Mouse (Mus musculus): ENCODE results near the gene Ina. TPM values are rescaled to one million over a fixed set of nuclear protein-coding genes. Genes with fewer than 3 reads are reported as not detected.

The Ina gene
- polyA plus RNA-seq, 1 experiment, result 0.31 TPM

GRCm38 (mm10) chr19:47040720-47041473 is 26.4 kb downstream of the Ina start:
- WGBS, result 91% methylated on average over 3 of the region's 3 CpGs
- no peak for TF ChIP-seq POLR2A (IDR thresholded peaks at IDR 0.05; ENCODE audit: low read depth, low read length)
- no peak for TF ChIP-seq CTCF (conservative IDR thresholded peaks at IDR 0.05; ENCODE audit: insufficient read depth, insufficient read length, low read depth, low read length)
- Histone ChIP-seq H3K4me3 (ENCODE audit: insufficient read depth, low read depth, low read length) (no peak overlapping the region), H3K4me1 (ENCODE audit: control insufficient read depth, insufficient read depth, low read length) (no peaks in the 10 kb centered on the region), H3K27ac (ENCODE audit: insufficient read depth, low read depth, low read length) (no peak overlapping the region), H3K27me3 (replicated peaks; ENCODE audit: control insufficient read depth, insufficient read depth, low read length) (no peaks in the 10 kb centered on the region), H3K36me3 (ENCODE audit: control insufficient read depth, insufficient read depth, low read length) (peaks cover 1% of the 10 kb centered on the region)
- DNase-seq, result no peak

- DNase-seq, result peak; percentile 13
- TF ChIP-seq CTCF (conservative IDR thresholded peaks at IDR 0.05; ENCODE audit: insufficient read depth, insufficient read length, low read depth, low read length), result no peak
- no peaks in the 10 kb centered on the region for H3K4me1 ChIP-seq (ENCODE audit: control insufficient read depth, insufficient read depth, low read length)
- WGBS, result 86% methylated on average over 3 of the region's 3 CpGs
- no peaks in the 10 kb centered on the region; the same call in none of the 2 replicates for H3K36me3 ChIP-seq (ENCODE audit: control insufficient read depth, insufficient read depth, low read length)
- no peaks in the 10 kb centered on the region for H3K27me3 ChIP-seq (replicated peaks; ENCODE audit: control insufficient read depth, insufficient read depth, low read length)
- H3K4me3 ChIP-seq (ENCODE audit: insufficient read depth, low read depth, low read length), result no peak overlapping the region
- no peak overlapping the region for H3K27ac ChIP-seq (ENCODE audit: insufficient read depth, low read depth, low read length)
Measured at GRCm38 (mm10) chr19:47043608-47044007, 29.1 kb downstream of the Ina start.

- H3K4me1 ChIP-seq (ENCODE audit: control insufficient read depth, insufficient read depth, low read length), result peaks cover under 1% of the 10 kb centered on the region; the same call in 1 of the 2 replicates
- 100% methylated on average over 1 of the region's 1 CpGs for WGBS
- DNase-seq, result no peak
- no peaks in the 10 kb centered on the region for H3K27me3 ChIP-seq (replicated peaks; ENCODE audit: control insufficient read depth, insufficient read depth, low read length)
- no peak overlapping the region for H3K27ac ChIP-seq (ENCODE audit: insufficient read depth, low read depth, low read length)
- H3K4me3 ChIP-seq (ENCODE audit: insufficient read depth, low read depth, low read length), result no peak overlapping the region
- H3K36me3 ChIP-seq (ENCODE audit: control insufficient read depth, insufficient read depth, low read length), result no peaks in the 10 kb centered on the region; the same call in none of the 2 replicates
- no peak for TF ChIP-seq POLR2A (IDR thresholded peaks at IDR 0.05; ENCODE audit: low read depth, low read length)
- 0 out of 2 replicates have a peak, but pooled peaks have one; percentile 4 for TF ChIP-seq CTCF (conservative IDR thresholded peaks at IDR 0.05; ENCODE audit: insufficient read depth, insufficient read length, low read depth, low read length)
Measured at GRCm38 (mm10) chr19:47046343-47046742, 31.8 kb downstream of the Ina start.

GRCm38 (mm10) chr19:47047236-47047833 is 32.8 kb downstream of the Ina start:
- WGBS, result 87% methylated on average over 13 of the region's 13 CpGs
- H3K36me3 ChIP-seq (ENCODE audit: control insufficient read depth, insufficient read depth, low read length), result no peaks in the 10 kb centered on the region; the same call in 1 of the 2 replicates
- H3K27me3 ChIP-seq (replicated peaks; ENCODE audit: control insufficient read depth, insufficient read depth, low read length), result no peaks in the 10 kb centered on the region
- H3K4me1 ChIP-seq (ENCODE audit: control insufficient read depth, insufficient read depth, low read length), result peaks cover 3% of the 10 kb centered on the region; the same call in 1 of the 2 replicates
- no peak overlapping the region for H3K27ac ChIP-seq (ENCODE audit: insufficient read depth, low read depth, low read length)
- TF ChIP-seq POLR2A (IDR thresholded peaks at IDR 0.05; ENCODE audit: low read depth, low read length), result no peak
- TF ChIP-seq CTCF (conservative IDR thresholded peaks at IDR 0.05; ENCODE audit: insufficient read depth, insufficient read length, low read depth, low read length), result no peak
- no peak for DNase-seq
- H3K4me3 ChIP-seq (ENCODE audit: insufficient read depth, low read depth, low read length), result no peak overlapping the region

- 69% methylated on average over 4 of the region's 4 CpGs for WGBS
- no peak for TF ChIP-seq POLR2A (IDR thresholded peaks at IDR 0.05; ENCODE audit: low read depth, low read length)
- no peak for TF ChIP-seq CTCF (conservative IDR thresholded peaks at IDR 0.05; ENCODE audit: insufficient read depth, insufficient read length, low read depth, low read length)
- H3K4me3 ChIP-seq (ENCODE audit: insufficient read depth, low read depth, low read length), result no peak overlapping the region
Measured at GRCm38 (mm10) chr19:47049061-47049460, 34.6 kb downstream of the Ina start.

GRCm38 (mm10) chr19:47049840-47050239 is 35.3 kb downstream of the Ina start:
- Histone ChIP-seq H3K4me1 (ENCODE audit: control insufficient read depth, insufficient read depth, low read length) (peaks cover 13% of the 10 kb centered on the region), H3K27ac (ENCODE audit: insufficient read depth, low read depth, low read length) (no peak overlapping the region), H3K4me3 (ENCODE audit: insufficient read depth, low read depth, low read length) (peak overlapping the region; percentile 88), H3K36me3 (ENCODE audit: control insufficient read depth, insufficient read depth, low read length) (no peaks in the 10 kb centered on the region), H3K27me3 (replicated peaks; ENCODE audit: control insufficient read depth, insufficient read depth, low read length) (no peaks in the 10 kb centered on the region)
- WGBS, result 4% methylated on average over 7 of the region's 7 CpGs
- TF ChIP-seq CTCF (conservative IDR thresholded peaks at IDR 0.05; ENCODE audit: insufficient read depth, insufficient read length, low read depth, low read length), result no peak
- TF ChIP-seq POLR2A (IDR thresholded peaks at IDR 0.05; ENCODE audit: low read depth, low read length), result no peak
- DNase-seq, result no peak

More at GRCm38 (mm10) chr19:47049061-47049460, 34.6 kb downstream of the Ina start:
- Histone ChIP-seq H3K27me3 (replicated peaks; ENCODE audit: control insufficient read depth, insufficient read depth, low read length) (no peaks in the 10 kb centered on the region), H3K27ac (ENCODE audit: insufficient read depth, low read depth, low read length) (no peak overlapping the region), H3K36me3 (ENCODE audit: control insufficient read depth, insufficient read depth, low read length) (no peaks in the 10 kb centered on the region), H3K4me1 (ENCODE audit: control insufficient read depth, insufficient read depth, low read length) (peaks cover 13% of the 10 kb centered on the region)
- DNase-seq, result no peak

All from kidney, adult 2 months (tissue).